Mouse (Mus musculus) splenic B cell, adult 2 months (primary cell): Measurements from ENCODE around the gene Efcc1.

Experiments
- DNase-seq: peaks from one replicate; pipeline ENCODE4 v3.0.0-alpha.2; 2011; ENCODE audit warnings: low read depth, low spot score
- H3K27me3 ChIP-seq: 2 replicates; pipeline ENCODE4 v1.6.1; 2012; ENCODE audit warnings: mild to moderate bottlenecking, low read length, moderate library complexity, mixed read lengths; ENCODE audit not compliant: control insufficient read depth, poor library complexity, insufficient read depth, severe bottlenecking
- H3K36me3 ChIP-seq: 2 replicates; pipeline ENCODE4 v1.6.1; 2012; ENCODE audit warnings: mild to moderate bottlenecking, low read length, moderate library complexity, mixed read lengths; ENCODE audit not compliant: control insufficient read depth, poor library complexity, insufficient read depth, severe bottlenecking

Efcc1 gene

GRCm38 (mm10) chr6:87796251-87796880, 65.7 kb downstream of the Efcc1 start:
- no peak for DNase-seq
- H3K27me3 ChIP-seq, result no peaks in the 10 kb centered on the region
- H3K36me3 ChIP-seq, result peaks cover 4% of the 10 kb centered on the region

DNA sequence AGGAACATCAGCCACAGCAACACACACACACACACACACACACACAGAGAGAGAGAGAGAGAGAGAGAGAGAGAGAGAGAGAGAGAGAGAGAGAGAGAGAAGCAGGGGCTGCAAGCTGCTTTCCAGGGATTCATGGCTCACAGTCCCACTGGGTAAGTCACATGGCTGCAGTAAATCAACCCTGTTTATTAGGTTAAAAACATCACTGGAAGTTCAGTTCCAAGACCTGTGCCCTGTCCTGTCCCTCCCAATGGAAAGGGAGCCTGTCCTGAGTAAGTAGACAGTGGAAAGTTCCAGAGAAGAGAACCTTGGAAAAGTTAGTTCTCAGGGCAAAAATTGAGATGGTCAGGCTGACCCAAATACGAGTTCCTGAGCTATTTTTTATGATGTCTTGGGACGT, 66.7 kb downstream of the Efcc1 start:
- H3K27me3 ChIP-seq, result no peaks in the 10 kb centered on the region
- H3K36me3 ChIP-seq, result peaks cover 4% of the 10 kb centered on the region
- DNase-seq, result no peak

- Histone ChIP-seq H3K36me3 (no peaks in the 10 kb centered on the region), H3K27me3 (no peaks in the 10 kb centered on the region)
- no peak for DNase-seq
Measured at GRCm38 (mm10) chr6:87799576-87799975, 68.9 kb downstream of the Efcc1 start.

DNA sequence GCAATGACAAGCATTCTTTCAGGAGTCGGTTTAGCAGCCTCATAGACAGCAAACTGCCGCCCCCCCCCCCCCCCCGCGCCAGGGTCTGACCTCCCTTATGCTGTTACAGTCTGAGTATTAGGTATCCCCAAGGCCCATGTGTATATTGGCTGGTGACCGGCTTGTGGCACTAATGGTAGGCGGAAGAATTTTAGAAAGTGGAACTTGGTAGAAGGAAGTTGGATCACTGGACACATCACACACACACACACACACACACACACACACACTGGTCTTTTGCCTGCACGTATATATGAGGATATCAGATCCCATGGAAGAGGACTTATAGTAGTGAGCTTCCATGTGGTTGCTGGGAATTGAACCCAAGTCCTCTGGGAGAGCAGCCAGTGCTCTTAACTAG, 71.8 kb downstream of the Efcc1 start:
- Histone ChIP-seq H3K36me3 (no peaks in the 10 kb centered on the region; the same call in 1 of the 2 replicates), H3K27me3 (no peaks in the 10 kb centered on the region)
- no peak for DNase-seq

GRCm38 (mm10) chr6:87804036-87804435, 73.4 kb downstream of the Efcc1 start:
- no peaks in the 10 kb centered on the region for H3K27me3 ChIP-seq

GRCm38 (mm10) chr6:87804886-87805285, 74.2 kb downstream of the Efcc1 start:
- DNase-seq, result no peak
- Histone ChIP-seq H3K36me3 (no peaks in the 10 kb centered on the region; the same call in 1 of the 2 replicates), H3K27me3 (no peaks in the 10 kb centered on the region)

More at GRCm38 (mm10) chr6:87804036-87804435, 73.4 kb downstream of the Efcc1 start:
- no peaks in the 10 kb centered on the region; the same call in 1 of the 2 replicates for H3K36me3 ChIP-seq
- DNase-seq, result no peak

- Histone ChIP-seq H3K27me3 (no peaks in the 10 kb centered on the region), H3K36me3 (no peaks in the 10 kb centered on the region; the same call in 1 of the 2 replicates)
- DNase-seq, result no peak
Measured at GRCm38 (mm10) chr6:87805448-87805847, 74.8 kb downstream of the Efcc1 start.
